Mouse (Mus musculus) embryo, embryonic 11.5 days (tissue): ENCODE results near the gene Skil.
"Not testable (repeated sequence)": the region's sequence is repeated elsewhere in the genome, so short reads cannot be mapped to it uniquely, and the experiment has no call there.

Experiments
- DNase-seq: peaks from one replicate; pipeline ENCODE4 v3.0.0-alpha.2; 2012; ENCODE audit warnings: low read depth, low spot score

Skil gene

DNA sequence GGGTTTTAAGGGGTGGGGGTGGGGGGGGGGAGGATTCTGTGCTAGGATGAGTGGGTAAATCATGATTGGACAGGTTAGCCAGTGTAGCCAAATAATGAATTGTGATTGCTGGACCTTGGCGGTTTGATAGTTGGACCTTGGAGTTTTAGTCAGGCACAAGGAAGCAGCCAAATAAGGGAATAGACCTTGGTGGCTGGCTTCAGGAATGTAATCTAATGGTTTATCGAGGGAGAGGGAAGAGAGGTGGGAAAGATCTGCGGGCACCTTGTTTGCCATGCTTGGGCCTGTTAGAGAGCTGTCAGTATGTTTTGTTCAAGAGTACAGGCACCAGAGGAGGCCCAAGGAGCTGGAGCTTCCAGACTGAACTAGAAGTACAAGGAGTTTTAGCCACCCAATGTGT is 32.0 kb downstream of the Skil start:
- DNase-seq: no peak

GRCm38 (mm10) chr3:31129766-31130165 is 34.9 kb downstream of the Skil start:
- no peak for DNase-seq

- no peak for DNase-seq
Measured at GRCm38 (mm10) chr3:31133664-31134063, 38.8 kb downstream of the Skil start.

DNA sequence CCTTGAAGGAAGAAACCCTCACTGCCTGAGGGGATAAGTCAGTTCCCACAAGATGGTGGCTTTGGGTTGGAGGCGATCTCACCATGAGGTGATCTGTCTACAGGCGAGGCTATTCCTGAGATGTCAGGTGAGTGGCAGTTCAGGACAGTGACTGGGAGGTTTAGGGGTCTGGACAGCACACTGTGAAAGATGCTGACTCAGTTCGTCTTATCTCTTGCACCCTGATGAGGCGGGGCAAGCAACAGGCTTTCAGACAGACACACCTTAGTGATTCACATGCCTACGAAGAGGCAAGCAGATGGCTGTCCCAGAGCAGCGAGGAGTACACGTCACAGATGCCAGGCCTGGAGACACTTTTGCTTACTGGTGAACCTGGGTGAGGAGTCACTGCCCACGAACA is 39.4 kb downstream of the Skil start:
- DNase-seq: no peak

GRCm38 (mm10) chr3:31134696-31135095 is 39.8 kb downstream of the Skil start:
- no peak for DNase-seq

DNA sequence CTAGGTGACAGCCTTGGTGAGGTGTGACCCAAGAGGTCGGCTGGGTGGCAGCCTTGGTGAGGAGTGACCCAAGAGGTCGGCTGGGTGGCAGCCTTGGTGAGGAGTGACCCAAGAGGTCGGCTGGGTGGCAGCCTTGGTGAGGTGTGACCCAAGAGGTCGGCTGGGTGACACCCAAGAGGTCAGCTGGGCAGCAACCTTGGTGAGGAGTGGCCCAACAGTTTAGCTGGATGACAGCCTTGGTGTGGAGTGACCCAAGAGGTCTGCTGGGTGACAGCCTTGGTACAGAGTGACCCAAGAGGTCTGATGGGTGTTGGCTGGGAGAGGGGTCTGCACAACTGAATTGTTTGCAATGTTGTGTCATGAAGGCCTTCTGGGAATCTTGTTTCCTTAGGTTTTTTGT is 41.7 kb downstream of the Skil start:
- not testable (repeated sequence) for DNase-seq

DNA sequence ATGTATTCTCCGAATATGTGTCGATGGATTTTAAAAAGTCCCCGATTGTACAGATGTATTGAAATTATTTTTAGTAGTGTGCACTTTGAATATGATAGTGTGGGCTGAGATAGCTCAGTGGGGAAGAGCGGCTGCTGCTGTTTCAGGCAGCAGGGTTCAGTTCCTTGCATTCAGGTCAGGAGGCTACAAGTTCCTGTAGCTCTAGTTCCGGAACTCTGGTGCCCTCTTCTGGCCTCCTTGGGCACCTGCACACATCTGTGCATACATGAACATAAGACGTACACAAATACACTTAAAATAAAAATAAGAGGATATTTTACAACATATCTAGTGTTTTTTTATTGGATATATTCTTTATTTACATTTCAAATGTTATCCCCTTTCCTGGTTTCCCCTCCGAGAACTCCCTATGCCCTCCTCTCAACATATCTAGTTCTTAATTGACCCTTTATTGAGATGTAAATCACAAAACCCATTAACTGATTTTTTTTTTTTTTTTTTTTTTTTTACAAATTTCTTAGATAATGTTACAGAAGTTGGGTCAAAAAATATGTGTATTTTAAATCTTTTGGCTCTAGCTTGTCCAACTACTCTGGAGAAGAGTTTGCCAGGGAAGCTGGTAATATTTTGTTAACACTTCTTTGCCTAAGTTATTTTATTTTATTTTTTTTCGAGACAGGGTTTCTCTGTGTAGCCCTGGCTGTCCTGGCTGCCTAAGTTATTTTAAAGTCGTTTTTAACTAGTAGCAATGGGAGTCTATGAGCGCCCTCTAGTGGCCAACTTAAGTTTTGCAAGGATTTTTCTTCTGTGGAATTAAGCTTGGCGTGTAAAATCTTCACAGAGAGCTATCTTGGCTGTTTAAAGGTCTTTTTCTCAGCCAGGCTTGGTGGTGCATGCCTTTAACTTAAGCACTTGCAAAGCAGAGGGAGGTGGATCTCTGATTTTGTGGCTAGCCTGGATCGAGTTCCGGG is 43.9 kb downstream of the Skil start:
- peak; percentile 66 for DNase-seq

- DNase-seq: no peak
Measured at GRCm38 (mm10) chr3:31141621-31142020, 46.8 kb downstream of the Skil start.

DNA sequence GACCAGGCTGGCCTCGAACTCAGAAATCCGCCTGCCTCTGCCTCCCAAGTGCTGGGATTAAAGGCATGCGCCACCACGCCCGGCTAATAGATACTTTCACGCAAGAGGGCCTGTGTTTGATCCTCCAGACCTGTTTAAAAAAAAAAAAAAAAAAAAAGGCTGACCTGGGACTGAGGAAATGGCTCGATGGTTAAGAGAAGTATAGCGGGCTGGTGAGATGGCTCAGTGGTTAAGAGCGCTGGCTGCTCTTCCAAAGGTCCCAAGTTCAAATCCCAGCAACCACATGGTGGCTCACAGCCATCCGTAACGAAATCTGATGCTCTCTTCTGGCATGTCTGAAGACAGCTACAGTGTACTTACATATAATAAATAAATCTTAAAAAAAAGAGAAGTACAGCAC is 50.4 kb downstream of the Skil start:
- DNase-seq: not testable (repeated sequence)

DNA sequence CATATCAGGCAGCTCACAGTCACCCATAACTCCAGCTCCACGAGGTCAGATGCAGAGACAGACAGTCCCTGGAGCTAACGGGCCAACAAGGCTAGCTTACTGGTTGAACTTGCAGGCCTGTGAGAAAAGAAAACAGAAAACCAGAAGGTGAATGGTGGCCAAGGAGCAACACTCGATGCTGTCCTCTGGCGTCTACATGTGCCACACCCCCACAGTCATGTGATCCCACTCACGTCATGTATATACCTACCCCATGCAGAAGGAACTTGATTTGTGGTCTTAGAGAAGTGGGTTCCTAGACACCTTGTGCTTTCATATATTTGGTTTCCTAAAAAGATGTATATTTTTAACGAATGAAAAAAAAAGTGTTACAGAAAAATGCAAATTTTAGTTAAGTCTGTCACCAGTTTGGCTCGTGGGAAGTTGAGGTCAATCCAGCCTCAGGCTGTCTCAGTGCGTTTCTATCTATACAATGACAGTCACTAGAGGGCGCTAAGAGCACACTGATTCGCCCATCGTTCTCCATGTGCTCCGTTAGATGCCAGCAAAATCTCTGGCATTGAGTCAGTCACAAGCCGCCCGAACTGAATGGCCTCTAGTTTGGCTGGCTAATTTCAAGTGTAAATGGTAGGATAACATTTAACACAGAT is 50.9 kb downstream of the Skil start:
- peak; percentile 78 for DNase-seq

DNA sequence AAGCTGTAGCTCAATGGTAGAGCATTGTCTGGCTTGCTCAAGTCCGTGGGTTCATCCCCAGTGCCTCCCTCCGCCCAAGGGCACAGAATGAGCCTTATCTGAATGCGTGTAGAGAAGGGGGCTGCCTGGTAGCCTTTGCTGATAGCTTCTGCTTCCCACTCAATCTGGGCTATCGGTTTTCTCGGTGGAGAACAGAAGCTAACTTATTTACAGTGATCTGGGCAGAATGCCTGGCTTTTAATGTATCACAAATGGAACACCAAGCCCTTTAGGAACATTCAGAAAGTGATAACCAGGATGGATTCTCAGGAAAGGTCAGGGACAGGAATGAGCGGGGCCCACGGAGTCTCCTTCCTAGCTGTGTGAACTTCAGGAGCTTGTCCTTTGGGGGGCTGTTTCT is 53.7 kb downstream of the Skil start:
- DNase-seq: no peak

GRCm38 (mm10) chr3:31149706-31150105 is 54.8 kb downstream of the Skil start, which contains the start of gene Cldn11:
Cldn11 (plus strand) TSS chr3:31149920.
- peak; percentile 47 for DNase-seq

GRCm38 (mm10) chr3:31152108-31152507 is 57.2 kb downstream of the Skil start:
- DNase-seq: no peak

GRCm38 (mm10) chr3:31156126-31156525 is 61.3 kb downstream of the Skil start:
- DNase-seq: no peak

DNA sequence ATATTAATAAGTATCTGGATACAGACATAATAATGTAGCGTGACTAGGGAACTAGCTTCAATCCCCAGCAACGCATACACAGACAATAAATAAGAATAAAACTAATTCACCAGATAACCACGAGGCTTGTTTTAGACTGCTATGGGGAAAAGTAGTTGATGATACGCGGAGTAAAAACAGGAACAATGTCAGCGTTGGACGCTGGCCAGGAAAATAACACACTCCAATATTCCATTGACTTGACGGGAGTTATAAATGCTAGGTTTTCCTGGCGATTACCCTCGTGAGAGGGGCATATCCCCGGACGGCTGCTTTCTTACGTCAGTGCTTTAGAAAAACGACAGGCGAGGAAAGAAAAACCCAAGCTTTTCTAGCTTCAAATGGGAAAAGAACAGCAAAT is 62.9 kb downstream of the Skil start:
- no peak for DNase-seq

GRCm38 (mm10) chr3:31160046-31160445 is 65.2 kb downstream of the Skil start:
- no peak for DNase-seq

DNA sequence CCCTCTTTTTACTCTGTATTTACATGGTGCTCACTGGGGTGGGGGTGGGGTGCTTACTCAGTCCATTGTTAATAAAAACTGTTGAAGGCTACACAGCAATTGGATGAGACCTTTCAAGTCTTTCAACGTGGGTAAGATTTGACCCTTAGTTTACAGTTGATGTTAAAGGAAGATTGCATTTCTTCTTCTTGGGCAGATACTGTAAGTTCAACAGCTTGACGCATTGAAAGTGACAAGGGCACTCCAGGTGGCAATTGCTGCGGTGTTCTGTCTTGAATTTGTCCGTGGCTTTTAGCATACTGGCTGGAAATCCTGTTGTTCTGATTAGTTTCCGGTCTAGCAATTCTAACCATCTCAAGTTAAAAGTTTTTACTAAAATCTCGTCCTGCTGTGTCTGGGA is 66.5 kb downstream of the Skil start:
- DNase-seq: no peak

GRCm38 (mm10) chr3:31162860-31163259 is 68.0 kb downstream of the Skil start:
- DNase-seq: no peak

GRCm38 (mm10) chr3:31165803-31166202 is 70.9 kb downstream of the Skil start:
- no peak for DNase-seq

GRCm38 (mm10) chr3:31166365-31166871 is 71.6 kb downstream of the Skil start:
- no peak for DNase-seq
